Mouse (Mus musculus): ENCODE data around the gene Idua. TPM values are rescaled to one million over a fixed set of nuclear protein-coding genes. Genes with fewer than 3 reads are reported as not detected.

The Idua gene
- total RNA-seq, 1 experiment, result 3.7 TPM

- H3K4me3 ChIP-seq (ENCODE audit: insufficient read depth in 1 of 2, low read depth in 1 of 2, low read length in 2 of 2, poor library complexity in 1 of 2, severe bottlenecking in 1 of 2), result no peak overlapping the region
- H3K27ac ChIP-seq (ENCODE audit: insufficient read depth, low read depth, low read length, poor library complexity, severe bottlenecking), result no peak overlapping the region
- H3K36me3 ChIP-seq (ENCODE audit: control insufficient read depth, insufficient read depth, low read length, poor library complexity, severe bottlenecking), result peaks cover 5% of the 10 kb centered on the region; the same call in 1 of the 2 replicates
- no peaks in the 10 kb centered on the region for H3K9me3 ChIP-seq (ENCODE audit: control insufficient read depth, insufficient read depth, low read depth, low read length)
- H3K9ac ChIP-seq (ENCODE audit: insufficient read depth, low read depth, low read length, poor library complexity, severe bottlenecking), result no peak overlapping the region
- peaks cover 0 to 2% of the 10 kb centered on the region in 2 experiments; a peak in 1 of 4 replicates for H3K4me1 ChIP-seq (ENCODE audit: control insufficient read depth in 2 of 2, insufficient read depth in 2 of 2, low read length in 2 of 2, poor library complexity in 1 of 2)
- in situ Hi-C loops (cut with MboI; ENCODE audit: low sequenced_read_pairs in 2 of 2, unreplicated experiment in 2 of 2), result no loop called here
- no peak for DNase-seq (ENCODE audit: low read depth, low spot score)
- TF ChIP-seq HCFC1 (IDR thresholded peaks at IDR 0.05; ENCODE audit: borderline replicate concordance, insufficient read depth, low read length) (no peak), ZNF384 (IDR thresholded peaks at IDR 0.05; ENCODE audit: low read depth, low read length) (no peak), ZC3H11A (IDR thresholded peaks at IDR 0.05; ENCODE audit: borderline replicate concordance, low read depth, low read length) (no peak), MAFK (IDR thresholded peaks at IDR 0.05; ENCODE audit: insufficient read depth, low read depth, low read length) (no peak), CHD2 (IDR thresholded peaks at IDR 0.05; ENCODE audit: low read depth, low read length) (no peak)
Measured at GRCm38 (mm10) chr5:108708981-108709731, 49.0 kb downstream of the Idua start.

GRCm38 (mm10) chr5:108711968-108712367, 51.8 kb downstream of the Idua start:
- DNase-seq (ENCODE audit: low read depth, low spot score), result no peak
- no peaks in the 10 kb centered on the region for H3K36me3 ChIP-seq (ENCODE audit: control insufficient read depth, insufficient read depth, low read length, poor library complexity, severe bottlenecking)

GRCm38 (mm10) chr5:108713096-108713495, 53.0 kb downstream of the Idua start:
- peaks cover 0 to 2% of the 10 kb centered on the region in 2 experiments; a peak in 1 of 4 replicates for H3K4me1 ChIP-seq (ENCODE audit: control insufficient read depth in 2 of 2, insufficient read depth in 2 of 2, low read length in 2 of 2, poor library complexity in 1 of 2)
- DNase-seq (ENCODE audit: low read depth, low spot score), result no peak
- no peak overlapping the region for H3K27ac ChIP-seq (ENCODE audit: insufficient read depth, low read depth, low read length, poor library complexity, severe bottlenecking)
- in situ Hi-C loops (cut with MboI; ENCODE audit: low sequenced_read_pairs in 2 of 2, unreplicated experiment in 2 of 2), result no loop called here
- no peak overlapping the region for H3K4me3 ChIP-seq (ENCODE audit: insufficient read depth in 1 of 2, low read depth in 1 of 2, low read length in 2 of 2, poor library complexity in 1 of 2, severe bottlenecking in 1 of 2)
- H3K36me3 ChIP-seq (ENCODE audit: control insufficient read depth, insufficient read depth, low read length, poor library complexity, severe bottlenecking), result no peaks in the 10 kb centered on the region
- no peak overlapping the region for H3K9ac ChIP-seq (ENCODE audit: insufficient read depth, low read depth, low read length, poor library complexity, severe bottlenecking)
- no peaks in the 10 kb centered on the region for H3K9me3 ChIP-seq (ENCODE audit: control insufficient read depth, insufficient read depth, low read depth, low read length)
- TF ChIP-seq ZNF384 (IDR thresholded peaks at IDR 0.05; ENCODE audit: low read depth, low read length) (no peak), HCFC1 (IDR thresholded peaks at IDR 0.05; ENCODE audit: borderline replicate concordance, insufficient read depth, low read length) (no peak), MAFK (IDR thresholded peaks at IDR 0.05; ENCODE audit: insufficient read depth, low read depth, low read length) (no peak), ZC3H11A (IDR thresholded peaks at IDR 0.05; ENCODE audit: borderline replicate concordance, low read depth, low read length) (no peak), CHD2 (IDR thresholded peaks at IDR 0.05; ENCODE audit: low read depth, low read length) (no peak)

More at GRCm38 (mm10) chr5:108711968-108712367, 51.8 kb downstream of the Idua start:
- H3K4me1 ChIP-seq (ENCODE audit: control insufficient read depth in 2 of 2, insufficient read depth in 2 of 2, low read length in 2 of 2, poor library complexity in 1 of 2), result peaks cover 0 to 2% of the 10 kb centered on the region in 2 experiments; a peak in 1 of 4 replicates
- H3K9me3 ChIP-seq (ENCODE audit: control insufficient read depth, insufficient read depth, low read depth, low read length), result no peaks in the 10 kb centered on the region
- TF ChIP-seq ZC3H11A (IDR thresholded peaks at IDR 0.05; ENCODE audit: borderline replicate concordance, low read depth, low read length) (no peak), CHD2 (IDR thresholded peaks at IDR 0.05; ENCODE audit: low read depth, low read length) (no peak), HCFC1 (IDR thresholded peaks at IDR 0.05; ENCODE audit: borderline replicate concordance, insufficient read depth, low read length) (no peak), ZNF384 (IDR thresholded peaks at IDR 0.05; ENCODE audit: low read depth, low read length) (no peak), MAFK (IDR thresholded peaks at IDR 0.05; ENCODE audit: insufficient read depth, low read depth, low read length) (no peak)
- in situ Hi-C loops (cut with MboI; ENCODE audit: low sequenced_read_pairs in 2 of 2, unreplicated experiment in 2 of 2), result no loop called here
- H3K27ac ChIP-seq (ENCODE audit: insufficient read depth, low read depth, low read length, poor library complexity, severe bottlenecking), result no peak overlapping the region
- H3K9ac ChIP-seq (ENCODE audit: insufficient read depth, low read depth, low read length, poor library complexity, severe bottlenecking), result no peak overlapping the region
- H3K4me3 ChIP-seq (ENCODE audit: insufficient read depth in 1 of 2, low read depth in 1 of 2, low read length in 2 of 2, poor library complexity in 1 of 2, severe bottlenecking in 1 of 2), result no peak overlapping the region

- Histone ChIP-seq H3K9ac (ENCODE audit: insufficient read depth, low read depth, low read length, poor library complexity, severe bottlenecking) (no peak overlapping the region), H3K27ac (ENCODE audit: insufficient read depth, low read depth, low read length, poor library complexity, severe bottlenecking) (no peak overlapping the region), H3K9me3 (ENCODE audit: control insufficient read depth, insufficient read depth, low read depth, low read length) (no peaks in the 10 kb centered on the region), H3K36me3 (ENCODE audit: control insufficient read depth, insufficient read depth, low read length, poor library complexity, severe bottlenecking) (no peaks in the 10 kb centered on the region), H3K4me3 (ENCODE audit: insufficient read depth in 1 of 2, low read depth in 1 of 2, low read length in 2 of 2, poor library complexity in 1 of 2, severe bottlenecking in 1 of 2) (no peak overlapping the region), H3K4me1 (ENCODE audit: control insufficient read depth in 2 of 2, insufficient read depth in 2 of 2, low read length in 2 of 2, poor library complexity in 1 of 2) (peaks cover 0 to 2% of the 10 kb centered on the region in 2 experiments; a peak in 1 of 4 replicates)
- no peak for TF ChIP-seq MAFK (IDR thresholded peaks at IDR 0.05; ENCODE audit: insufficient read depth, low read depth, low read length)
- no peak for TF ChIP-seq CHD2 (IDR thresholded peaks at IDR 0.05; ENCODE audit: low read depth, low read length)
- no peak for TF ChIP-seq ZC3H11A (IDR thresholded peaks at IDR 0.05; ENCODE audit: borderline replicate concordance, low read depth, low read length)
- in situ Hi-C loops (cut with MboI; ENCODE audit: low sequenced_read_pairs in 2 of 2, unreplicated experiment in 2 of 2), result no loop called here
- DNase-seq (ENCODE audit: low read depth, low spot score), result no peak
Measured at GRCm38 (mm10) chr5:108713691-108714090, 53.6 kb downstream of the Idua start.

Data from ES-E14 (cell line).